Mouse (Mus musculus): ENCODE results near the gene Olfml2b.

GRCm38 (mm10) chr1:170645896-170646605 is 1.7 kb downstream of the Olfml2b start:
- TF ChIP-seq CTCF (IDR thresholded peaks at IDR 0.05; ENCODE audit: low read depth, low read length) (no peak), GATA2 (IDR thresholded peaks at IDR 0.05; ENCODE audit: borderline replicate concordance, low read depth, low read length) (no peak), GATA1 (IDR thresholded peaks at IDR 0.05; ENCODE audit: borderline replicate concordance, low read length) (no peak)
